Mouse (Mus musculus) 416B (cell line): ENCODE measurements at regions not wholly inside any gene's neighbourhood (a gene's known extent, or its start where the extent isn't known, plus 50 kb on each side); places are given as distances from the start of the nearest gene placed in this dataset.

Source experiments
- DNase-seq: peaks from one replicate; pipeline ENCODE4 v3.0.0; 2011; ENCODE audit warnings: low read depth

GRCm38 (mm10) chr4:47746498-47747190 lies 272.2 kb downstream of the Sec61b start:
- no peak for DNase-seq

- DNase-seq = no peak
Measured at GRCm38 (mm10) chr4:47772230-47772920, 272.6 kb upstream of the Nr4a3 start.

DNA sequence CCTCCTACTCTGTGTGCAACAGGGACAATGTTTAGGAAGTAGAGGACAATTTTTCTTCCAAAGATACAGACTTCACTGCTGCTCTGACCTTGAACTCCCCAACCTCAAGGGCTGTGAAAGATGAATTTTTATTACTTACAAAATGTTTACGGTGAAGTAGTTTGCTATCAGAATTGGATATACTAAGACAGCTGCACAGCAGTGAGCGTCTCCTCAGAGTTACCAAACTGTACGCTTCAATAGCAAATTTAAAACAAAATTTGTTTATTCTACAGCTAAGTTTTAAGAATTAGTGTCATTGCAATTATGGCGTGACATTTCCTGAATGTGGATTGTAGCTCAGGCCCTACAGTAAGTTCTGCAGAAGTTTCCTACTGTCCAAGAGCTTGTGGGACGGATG lies 270.3 kb upstream of the Nr4a3 start:
- DNase-seq = no peak

DNA sequence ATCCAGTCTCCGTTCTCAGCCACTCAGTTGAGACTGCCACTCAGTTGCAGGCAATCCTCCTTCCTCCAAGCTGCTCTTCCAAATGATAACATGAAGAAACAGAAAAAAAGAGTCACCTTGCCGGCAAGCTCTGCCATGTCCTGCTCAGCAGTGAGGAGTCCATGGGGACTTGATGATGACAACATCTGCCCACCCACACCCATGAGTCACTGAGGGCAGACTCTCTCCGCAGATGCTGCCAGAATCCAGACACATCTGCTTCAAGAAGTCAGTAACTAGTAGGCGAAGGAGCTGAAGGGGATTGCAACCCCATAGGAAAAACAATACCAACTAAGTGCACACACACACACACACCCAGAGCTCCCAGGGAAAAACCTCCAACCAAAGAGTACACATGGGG lies 263.9 kb upstream of the Nr4a3 start:
- DNase-seq = no peak

GRCm38 (mm10) chr4:47796977-47797376 lies 248.0 kb upstream of the Nr4a3 start:
- no peak for DNase-seq

DNA sequence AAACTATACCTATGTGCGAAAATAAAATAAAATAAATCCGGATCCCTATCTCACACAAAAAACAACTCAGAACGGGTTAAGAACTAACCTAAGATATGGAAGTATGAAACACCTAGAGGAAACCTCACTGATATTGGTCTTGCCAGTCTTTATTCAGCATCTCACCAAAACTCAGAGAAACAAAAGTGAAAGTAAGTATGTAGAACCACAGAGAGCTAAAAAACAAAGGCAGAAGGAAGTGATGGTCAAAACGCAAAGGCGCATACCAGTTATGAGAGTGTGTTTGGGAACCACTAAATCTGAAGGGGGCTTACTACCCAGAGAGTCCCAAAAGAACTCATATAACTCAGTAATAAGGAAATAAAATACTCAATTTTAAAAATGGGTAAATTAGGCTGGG lies 245.8 kb upstream of the Nr4a3 start:
- peak; percentile 11 for DNase-seq

DNA sequence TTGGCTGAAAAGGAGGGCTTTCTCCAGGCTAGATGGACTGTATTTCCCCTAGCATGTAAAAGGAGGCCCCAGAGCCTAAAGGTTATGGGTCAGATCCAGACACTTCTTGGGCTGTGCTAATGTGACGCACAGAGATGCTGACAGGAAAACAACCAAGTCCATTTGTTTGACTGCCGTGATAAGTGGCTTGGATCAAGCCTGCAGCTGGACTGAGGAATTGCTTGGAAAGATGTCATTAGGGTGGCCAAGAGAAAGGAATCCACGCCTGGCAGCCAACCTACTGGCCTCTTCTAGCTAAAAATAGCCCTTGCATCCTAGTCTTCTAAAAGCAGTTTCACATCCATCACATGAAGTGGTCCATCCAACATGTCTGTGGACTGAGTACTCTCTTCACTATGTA lies 241.8 kb upstream of the Nr4a3 start:
- DNase-seq = no peak

DNA sequence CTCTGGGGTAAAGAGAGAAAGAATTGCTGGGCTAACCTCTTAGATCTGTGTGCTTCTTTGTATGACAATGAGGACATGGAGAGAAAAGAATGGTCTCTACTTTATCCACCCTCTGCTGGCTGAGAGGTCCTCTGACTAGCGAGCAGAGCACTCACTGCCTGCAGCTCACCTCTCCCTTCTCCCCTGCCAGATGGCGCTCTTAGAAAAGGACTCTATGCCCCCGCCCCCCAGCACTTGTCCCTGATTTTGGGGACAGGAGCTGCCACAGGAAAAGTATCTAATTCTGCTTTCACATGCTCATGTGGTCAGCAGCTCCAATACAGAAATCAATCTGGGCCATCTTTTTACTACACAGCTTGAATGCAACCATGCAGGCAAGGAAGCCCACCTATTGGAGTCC lies 237.1 kb upstream of the Nr4a3 start:
- no peak for DNase-seq

DNA sequence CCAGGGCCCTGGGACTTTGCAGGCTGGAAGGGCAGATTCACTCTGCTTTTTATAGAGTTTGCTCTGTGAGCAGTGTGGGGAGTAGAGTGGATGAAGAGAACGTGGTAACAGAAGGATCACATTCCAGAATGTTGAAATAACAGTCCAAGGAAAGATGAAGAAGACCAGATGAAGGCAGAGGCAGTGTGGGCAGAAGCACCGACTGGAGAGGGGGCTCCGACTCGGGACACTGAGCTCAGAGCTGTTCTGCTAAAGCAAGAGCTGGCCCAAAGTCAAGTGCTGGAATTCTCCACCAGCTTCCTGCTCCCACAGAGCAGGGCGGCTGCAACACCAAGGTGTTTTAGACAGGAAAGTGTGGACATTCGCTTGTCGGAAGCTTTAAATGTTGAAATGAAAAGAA lies 230.9 kb upstream of the Nr4a3 start:
- no peak for DNase-seq

- DNase-seq = no peak
Measured at GRCm38 (mm10) chr4:47818371-47819159, 226.4 kb upstream of the Nr4a3 start.

GRCm38 (mm10) chr4:47820562-47820961 lies 224.4 kb upstream of the Nr4a3 start:
- no peak for DNase-seq

- no peak for DNase-seq
Measured at GRCm38 (mm10) chr4:47823299-47823698, 221.7 kb upstream of the Nr4a3 start.

DNA sequence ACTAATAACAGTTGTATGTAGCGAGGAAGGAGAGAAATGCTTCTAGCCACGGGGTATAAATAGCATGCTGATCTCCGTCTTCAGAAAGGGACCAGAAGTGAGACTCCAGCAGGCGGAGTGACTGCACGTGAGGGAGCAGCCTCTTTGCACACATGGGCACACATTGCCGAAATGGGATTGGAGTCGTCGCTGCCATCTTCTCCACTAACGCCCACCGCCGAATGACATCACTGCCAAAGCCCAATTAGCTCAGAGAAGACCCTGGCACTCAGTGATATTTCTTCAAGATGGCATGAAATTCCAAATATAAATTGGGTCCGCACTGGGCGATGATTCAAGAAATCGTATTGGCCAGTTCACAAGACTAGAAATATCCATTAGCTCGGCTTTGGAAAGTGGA lies 220.9 kb upstream of the Nr4a3 start:
- DNase-seq = no peak

DNA sequence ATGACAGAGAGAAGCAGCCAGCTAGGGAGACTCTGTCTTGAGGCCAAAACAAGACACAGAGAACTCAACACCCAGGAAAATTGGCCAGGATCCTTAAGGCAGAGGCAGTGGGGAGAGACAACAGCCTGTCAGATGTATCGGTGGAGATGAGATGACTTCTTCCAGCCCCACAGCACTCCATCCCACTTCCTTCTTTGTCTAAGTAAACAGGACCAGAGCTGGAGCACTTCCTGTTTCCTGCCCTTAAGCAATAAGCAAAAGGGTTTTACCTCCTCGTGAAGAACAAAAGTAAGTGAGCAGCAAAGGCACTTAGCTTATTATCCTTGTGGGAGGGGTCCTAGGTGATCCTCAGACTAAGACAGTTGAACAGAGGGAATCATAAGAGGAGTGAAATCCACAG lies 212.0 kb upstream of the Nr4a3 start:
- DNase-seq = no peak

- DNase-seq = no peak
Measured at GRCm38 (mm10) chr4:47838411-47838810, 206.5 kb upstream of the Nr4a3 start.

- DNase-seq = no peak
Measured at GRCm38 (mm10) chr4:47842128-47842656, 202.8 kb upstream of the Nr4a3 start.

DNA sequence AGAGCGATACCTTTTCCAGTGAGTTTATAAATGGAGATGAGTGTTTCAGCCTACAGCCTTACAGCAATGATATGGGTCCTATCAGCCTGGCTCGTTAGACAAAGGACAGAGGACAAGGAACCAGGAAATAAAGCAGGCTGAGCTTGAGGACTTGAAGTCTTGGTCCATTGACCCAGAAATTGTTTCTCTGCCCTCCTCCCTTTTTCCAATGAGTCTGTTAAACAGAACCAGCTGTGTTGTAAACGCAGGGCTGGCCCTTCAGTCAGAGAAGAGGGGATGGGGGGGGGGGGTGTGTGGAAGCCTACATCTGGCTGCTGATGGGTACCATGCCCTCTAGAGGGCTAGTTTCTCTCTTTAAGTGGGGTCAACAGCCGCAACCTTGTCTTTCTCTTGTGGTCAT lies 199.7 kb upstream of the Nr4a3 start:
- DNase-seq = no peak

DNA sequence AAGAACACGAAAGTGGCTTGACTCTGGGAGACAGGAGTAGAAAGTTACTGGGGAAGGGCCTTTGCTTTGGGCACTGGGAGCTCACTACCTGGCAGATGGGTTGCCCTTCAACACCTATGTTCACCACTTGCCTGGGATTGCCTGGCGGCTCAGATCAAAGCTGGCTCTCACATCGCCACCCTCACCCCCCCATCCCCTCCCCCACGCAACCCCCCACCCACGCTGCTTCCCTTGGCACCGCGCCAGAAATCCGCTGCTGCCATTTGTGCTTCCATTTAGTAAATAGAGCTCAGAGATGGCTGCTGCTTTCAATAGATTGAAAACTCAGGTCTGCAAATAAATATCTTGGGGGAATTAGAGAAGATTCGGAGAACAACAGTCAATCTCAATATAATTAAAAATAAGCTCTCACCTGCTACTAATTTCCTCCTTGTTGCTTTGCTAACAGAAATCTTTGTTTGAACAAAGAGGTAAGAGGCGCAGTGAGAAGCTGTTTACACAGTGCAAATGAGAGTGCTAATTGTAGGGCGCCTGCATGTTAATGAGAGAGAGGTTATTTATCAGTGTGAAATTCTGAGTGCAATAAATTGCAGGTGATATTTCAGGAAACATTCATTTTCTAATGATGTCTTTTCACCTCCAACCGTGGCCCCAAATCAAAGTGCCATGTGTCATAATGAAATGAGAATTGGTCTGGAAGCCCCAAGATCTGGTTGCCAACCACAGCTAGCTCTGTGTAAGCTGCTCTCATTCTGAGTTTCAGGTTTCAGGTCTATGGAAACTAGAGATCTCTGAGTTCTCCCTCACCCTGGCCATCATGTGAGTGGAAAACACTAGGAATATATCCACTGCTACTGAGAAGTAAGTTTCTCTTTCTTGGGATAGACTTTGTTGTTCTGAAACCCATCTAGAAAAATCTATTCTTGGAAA lies 198.3 kb upstream of the Nr4a3 start:
- no peak for DNase-seq

DNA sequence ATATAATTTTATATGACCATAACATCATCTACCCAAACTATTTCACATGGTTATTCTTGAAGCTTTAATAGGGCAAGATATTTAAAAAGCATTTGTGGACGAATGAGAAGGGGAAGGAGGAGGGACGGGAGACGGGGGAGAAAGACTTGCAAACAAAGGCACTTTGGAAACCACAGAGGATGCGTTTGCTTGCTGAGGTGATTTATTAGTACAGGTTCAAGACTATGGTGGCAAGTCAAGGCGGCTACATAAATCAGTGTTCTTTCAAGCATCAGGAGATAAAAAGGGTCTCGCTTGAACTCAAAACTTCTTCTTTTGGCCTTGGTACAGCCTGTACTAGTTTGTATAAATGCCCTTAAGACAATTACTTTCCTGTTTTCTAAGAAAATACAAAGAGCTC lies 183.8 kb upstream of the Nr4a3 start:
- DNase-seq = no peak

- DNase-seq = no peak
Measured at GRCm38 (mm10) chr4:47870010-47870637, 174.8 kb upstream of the Nr4a3 start.

- DNase-seq = no peak
Measured at GRCm38 (mm10) chr4:47870638-47871019, 174.3 kb upstream of the Nr4a3 start.
